Mouse (Mus musculus): Measurements from ENCODE around the gene Olfr692. TPM values are rescaled to one million over a fixed set of nuclear protein-coding genes. Genes with fewer than 3 reads are reported as not detected.
A peak's percentile ranks its signal among the peaks of the same experiment; 100 is the strongest.
"Not testable (repeated sequence)": the region's sequence is repeated elsewhere in the genome, so short reads cannot be mapped to it uniquely, and the experiment has no call there.

Gene Olfr692
- total RNA-seq, 2 experiments from 2014 or later, result not detected

- peak; percentile 99 for TF ChIP-seq CTCF (IDR thresholded peaks at IDR 0.05)
- not testable (repeated sequence) for H3K4me3 ChIP-seq, H3K27ac ChIP-seq
- DNase-seq (ENCODE audit: extremely low spot score in 1 of 2, low spot score in 2 of 2), result peak; percentile 79 to 89
- intact Hi-C loops (cut with DNase I), result loop anchor here (1.0 to 2.0 kb wide), 2 partner anchors 67 to 103 kb away; no protein-coding TSS in a partner anchor
Observed at GRCm38 (mm10) chr7:105411874-105412632, 44.0 kb downstream of the Olfr692 start.

DNA sequence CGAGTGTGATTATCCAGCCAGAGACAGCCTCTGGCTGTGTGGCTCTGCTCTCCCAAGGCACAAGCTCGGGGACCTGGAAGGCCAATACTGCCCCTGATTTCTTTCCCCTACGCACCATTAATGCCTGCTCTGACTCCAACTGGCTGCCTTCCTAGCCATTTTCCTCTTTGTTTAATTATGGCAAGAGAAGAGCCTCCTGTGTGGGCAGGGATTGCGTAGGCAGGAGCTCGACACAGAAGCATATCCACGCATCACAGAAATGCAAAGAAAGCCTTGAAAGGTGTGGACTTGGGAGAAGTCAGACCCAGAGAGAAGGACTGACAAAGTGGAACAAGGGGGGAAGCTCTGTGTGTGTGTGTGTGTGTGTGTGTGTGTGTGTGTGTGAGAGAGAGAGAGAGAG lies 46.4 kb downstream of the Olfr692 start:
- no peak overlapping the region for H3K4me3 ChIP-seq
- H3K27ac ChIP-seq, result peak overlapping the region; percentile 50
- TF ChIP-seq CTCF (IDR thresholded peaks at IDR 0.05), result no peak
- intact Hi-C loops (cut with DNase I), result no loop called here
- peak; percentile 41 to 63 for DNase-seq (ENCODE audit: extremely low spot score in 1 of 2, low spot score in 2 of 2)

GRCm38 (mm10) chr7:105416529-105416928 lies 48.5 kb downstream of the Olfr692 start:
- intact Hi-C loops (cut with DNase I), result loop anchor here (1.0 kb wide), 1 partner anchor 9 kb away; the partner anchor contains the start of gene Cckbr
- no peak overlapping the region for H3K4me3 ChIP-seq
- TF ChIP-seq CTCF (IDR thresholded peaks at IDR 0.05), result no peak
- no peak overlapping the region for H3K27ac ChIP-seq
- DNase-seq (ENCODE audit: extremely low spot score in 1 of 2, low spot score in 2 of 2), result no peak

- no peak for TF ChIP-seq CTCF (IDR thresholded peaks at IDR 0.05)
- intact Hi-C loops (cut with DNase I), result no loop called here
- H3K4me3 ChIP-seq, result no peak overlapping the region
- DNase-seq (ENCODE audit: extremely low spot score in 1 of 2, low spot score in 2 of 2), result no peak
- H3K27ac ChIP-seq, result no peak overlapping the region; the same call in 1 of the 2 replicates
Observed at GRCm38 (mm10) chr7:105418106-105418505, 50.1 kb downstream of the Olfr692 start.

Other genes with a start within 250 kb of the Olfr692 start
- not detected for gene Olfr683, start 221.2 kb upstream of the Olfr692 start, total RNA-seq (2021)
- not detected for gene Olfr684, start 204.6 kb upstream of the Olfr692 start, total RNA-seq (2021)
- not detected for gene Olfr685, start 182.2 kb upstream of the Olfr692 start, total RNA-seq (2021)
- gene Olfr686, start 160.7 kb upstream of the Olfr692 start, total RNA-seq (2021), result not detected
- gene Olfr688, start 80.1 kb upstream of the Olfr692 start, total RNA-seq (2021), result not detected
- gene Olfr689, start 57.1 kb upstream of the Olfr692 start, total RNA-seq (2021), result not detected
- gene Olfr690, start 34.1 kb upstream of the Olfr692 start, total RNA-seq (2021), result 1 to 10 TPM in 1 of 2 experiments, under 1 TPM in 1; 0.93 to 1.2 TPM
- 1 to 10 TPM in 1 of 2 experiments, under 1 TPM in 1; 0.96 to 1.3 TPM for gene Olfr691, start 26.0 kb upstream of the Olfr692 start, total RNA-seq (2021)
- gene Gm5901, start 6.8 kb downstream of the Olfr692 start, total RNA-seq (2021), result not detected
- 10 to 100 TPM; 74.5 to 80.4 TPM for gene Fam160a2, start 31.8 kb downstream of the Olfr692 start, total RNA-seq (2021)
- gene Cnga4, start 36.3 kb downstream of the Olfr692 start, total RNA-seq (2021), result 1 to 10 TPM in 1 of 2 experiments, under 1 TPM in 1; 0.98 to 1.1 TPM
- 10 to 100 TPM; 64.9 to 65.5 TPM for gene Cckbr, start 57.5 kb downstream of the Olfr692 start, total RNA-seq (2021)
- 10 to 100 TPM; 17.9 to 18.7 TPM for gene Cavin3, start 114.1 kb downstream of the Olfr692 start, total RNA-seq (2021)
- gene Smpd1, start 186.1 kb downstream of the Olfr692 start, total RNA-seq (2021), result 100 to 1,000 TPM in 1 of 2 experiments, 10 to 100 TPM in 1; 96.9 to 107 TPM
- gene Apbb1, start 213.4 kb downstream of the Olfr692 start, total RNA-seq (2021), result 100 to 1,000 TPM; 440 to 458 TPM
- gene Hpx, start 231.9 kb downstream of the Olfr692 start, total RNA-seq (2021), result under 1 TPM; 0.30 to 0.68 TPM

All from left cerebral cortex, adult 2 months (tissue).